Mouse (Mus musculus) frontal cortex, postnatal 14 days (tissue): ENCODE results near the gene Fam167b.

Experiments used
- DNase-seq, 2 experiments: peaks; one replicate each; pipeline ENCODE4 v3.0.0; 2022; ENCODE audit warnings: low spot score in 2 of 2

Fam167b gene

DNA sequence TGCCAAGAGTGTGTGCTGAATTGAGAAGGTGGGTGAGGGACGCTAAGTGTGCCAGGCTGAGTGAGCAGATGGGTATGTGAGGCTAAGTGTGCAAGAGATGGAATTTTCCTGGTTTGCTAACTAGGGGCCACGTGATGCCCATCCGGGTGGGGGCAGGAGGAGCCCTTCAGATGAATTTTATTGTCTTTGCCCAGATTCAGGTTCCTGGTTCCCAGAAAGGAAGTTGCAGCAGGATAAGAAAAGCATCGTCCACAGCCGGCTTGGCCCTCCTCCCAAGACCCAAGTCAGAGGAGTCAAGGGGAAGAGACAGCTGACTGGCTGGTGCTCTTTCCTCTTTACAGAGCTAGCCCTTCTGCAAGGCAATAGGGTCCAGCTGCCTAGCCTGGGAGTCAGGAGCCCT, at the start of gene Fam167b:
Fam167b (minus strand) TSS at position 84 of the 400 bp plus-strand sequence.
- DNase-seq: no peak

DNA sequence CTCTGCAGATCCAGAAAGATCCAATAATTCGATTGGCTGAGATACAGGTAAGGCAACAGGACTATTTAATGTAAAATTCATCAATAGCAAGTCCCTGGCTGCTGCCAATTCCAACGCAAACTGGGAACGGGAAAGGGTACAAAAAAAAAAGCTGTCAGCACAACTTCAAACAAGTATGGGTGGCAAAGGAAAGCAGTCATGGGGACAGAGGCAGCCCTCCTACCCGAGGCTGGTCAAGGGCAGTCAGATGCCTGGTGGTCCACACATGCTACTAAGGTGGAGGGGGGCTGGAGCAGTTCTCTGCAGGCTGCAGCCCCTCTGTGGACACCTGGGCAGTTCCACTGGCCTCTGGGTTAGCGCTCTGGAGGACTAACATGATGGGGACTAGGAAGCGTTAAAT, 47.7 kb upstream of the Fam167b start:
- no peak for DNase-seq

DNA sequence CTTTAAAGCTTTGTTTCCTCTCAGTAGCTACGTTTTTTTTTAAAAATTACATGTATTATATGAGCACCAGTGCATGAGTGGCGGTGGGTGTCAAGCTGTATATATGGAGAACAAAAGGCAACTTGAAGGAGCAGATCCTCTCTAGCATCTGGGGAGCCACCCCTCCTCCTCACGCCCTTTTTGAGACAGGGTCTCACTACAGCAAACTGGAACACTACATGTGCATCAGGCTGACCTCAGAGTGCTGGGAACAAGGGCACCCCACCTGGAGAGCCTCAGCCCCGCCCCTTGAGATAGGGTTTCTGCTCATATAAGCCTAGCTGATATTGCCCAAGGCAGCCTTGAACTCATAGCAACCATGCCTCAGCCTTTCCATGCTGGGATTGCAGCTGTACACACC, 47.1 kb upstream of the Fam167b start:
- DNase-seq: no peak

- peak in 1 of 2 experiments; percentile 59 for DNase-seq
Observed at GRCm38 (mm10) chr4:129625029-129625370, 46.7 kb upstream of the Fam167b start.

DNA sequence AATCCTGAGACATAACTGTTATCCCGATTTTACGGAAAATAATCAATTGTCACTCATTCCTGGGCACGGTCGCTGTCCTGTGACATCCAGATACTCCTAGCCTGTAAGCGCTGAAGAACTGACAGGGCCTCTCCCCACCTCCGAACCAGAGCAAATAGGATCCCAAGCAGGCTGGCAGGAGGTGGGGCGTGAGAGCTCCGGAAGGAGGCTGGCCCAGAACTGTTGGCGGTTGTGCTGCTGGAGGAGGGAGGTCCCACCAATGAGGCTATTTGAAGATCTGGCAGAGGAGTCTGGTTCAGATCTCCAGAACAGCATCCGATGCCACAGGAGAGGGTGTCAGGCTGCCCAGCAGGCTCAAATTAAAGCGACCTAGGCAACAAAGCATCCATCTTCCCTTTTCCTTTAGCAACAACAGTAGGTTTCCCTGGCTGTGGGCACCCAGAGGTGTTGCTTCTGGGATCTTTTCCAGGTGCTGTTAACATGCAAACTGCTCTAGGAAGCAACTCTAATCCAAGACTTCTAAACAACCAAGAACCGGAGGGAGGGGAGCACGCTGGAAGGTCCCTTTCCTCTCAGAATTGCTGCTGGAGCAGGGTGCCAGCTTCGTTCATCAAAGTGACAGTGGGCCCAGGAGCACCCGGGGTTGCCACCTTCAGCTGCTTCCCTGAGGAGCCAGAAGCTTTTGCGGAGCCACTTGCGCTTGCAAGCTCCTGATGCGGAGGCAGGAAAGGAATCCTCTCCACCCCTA, 46.1 kb upstream of the Fam167b start:
- DNase-seq: peak; percentile 79 to 87

DNA sequence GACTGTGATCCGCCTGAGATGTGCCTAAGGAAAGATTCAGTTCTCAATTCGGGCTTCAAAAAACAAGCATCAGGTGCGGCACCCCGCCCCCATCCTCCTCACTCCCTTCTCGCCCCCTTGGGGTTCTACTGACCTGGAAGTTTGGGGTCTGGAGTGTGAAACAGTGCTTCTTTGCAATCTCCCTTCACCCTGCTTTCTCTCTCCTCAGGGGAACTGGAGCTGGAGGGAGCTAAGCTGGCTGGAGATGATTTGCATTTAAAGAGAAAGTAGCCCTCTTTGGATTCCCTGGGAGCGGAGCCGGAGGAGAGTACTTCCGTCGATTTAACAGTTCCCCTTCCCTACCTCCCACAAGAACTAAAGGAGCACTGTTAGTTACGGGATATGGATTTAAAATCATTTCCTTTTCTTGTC, 45.3 kb upstream of the Fam167b start, which contains the start of gene Ccdc28b:
Ccdc28b (minus strand) TSS at position 267 of the 411 bp plus-strand sequence.
- DNase-seq: peak in 1 of 2 experiments; percentile 60

- DNase-seq: no peak
Observed at GRCm38 (mm10) chr4:129622803-129623535, 44.6 kb upstream of the Fam167b start.

DNA sequence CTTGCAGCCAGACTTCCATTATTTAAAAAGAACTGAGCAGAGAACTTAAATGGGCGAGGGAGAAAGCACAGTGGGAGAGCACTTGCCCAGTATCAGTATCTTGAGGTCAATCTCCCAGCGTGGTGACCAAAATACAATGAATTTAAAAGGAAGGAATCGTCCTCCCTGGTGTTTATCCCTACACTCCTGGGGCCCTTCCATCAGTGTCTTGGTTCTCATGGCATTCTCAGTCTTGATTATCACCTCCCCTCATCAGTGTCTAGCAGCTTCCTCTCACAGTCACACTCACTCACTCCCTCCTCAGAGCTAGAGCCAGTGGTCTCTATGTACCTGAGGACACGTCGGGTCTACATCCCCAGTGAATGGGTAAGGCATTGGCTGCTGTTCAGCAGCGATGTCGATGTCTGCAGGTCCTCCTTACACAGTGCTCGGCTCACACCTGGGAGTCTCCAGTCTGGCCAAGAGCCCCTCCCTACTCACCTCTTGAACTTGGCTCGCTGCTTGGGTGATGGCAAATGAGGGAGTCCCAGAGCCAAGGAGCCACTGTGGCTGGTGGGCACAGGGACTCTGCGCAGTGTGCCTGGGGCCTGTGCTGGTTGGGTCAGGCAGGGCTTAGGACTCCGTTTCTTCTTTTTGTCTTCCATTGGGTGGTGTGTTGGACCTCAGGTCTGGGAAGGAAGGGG, 43.9 kb upstream of the Fam167b start:
- DNase-seq: no peak

GRCm38 (mm10) chr4:129621283-129621841, 43.0 kb upstream of the Fam167b start:
- no peak for DNase-seq

- DNase-seq: no peak
Observed at GRCm38 (mm10) chr4:129620419-129621282, 42.3 kb upstream of the Fam167b start.

DNA sequence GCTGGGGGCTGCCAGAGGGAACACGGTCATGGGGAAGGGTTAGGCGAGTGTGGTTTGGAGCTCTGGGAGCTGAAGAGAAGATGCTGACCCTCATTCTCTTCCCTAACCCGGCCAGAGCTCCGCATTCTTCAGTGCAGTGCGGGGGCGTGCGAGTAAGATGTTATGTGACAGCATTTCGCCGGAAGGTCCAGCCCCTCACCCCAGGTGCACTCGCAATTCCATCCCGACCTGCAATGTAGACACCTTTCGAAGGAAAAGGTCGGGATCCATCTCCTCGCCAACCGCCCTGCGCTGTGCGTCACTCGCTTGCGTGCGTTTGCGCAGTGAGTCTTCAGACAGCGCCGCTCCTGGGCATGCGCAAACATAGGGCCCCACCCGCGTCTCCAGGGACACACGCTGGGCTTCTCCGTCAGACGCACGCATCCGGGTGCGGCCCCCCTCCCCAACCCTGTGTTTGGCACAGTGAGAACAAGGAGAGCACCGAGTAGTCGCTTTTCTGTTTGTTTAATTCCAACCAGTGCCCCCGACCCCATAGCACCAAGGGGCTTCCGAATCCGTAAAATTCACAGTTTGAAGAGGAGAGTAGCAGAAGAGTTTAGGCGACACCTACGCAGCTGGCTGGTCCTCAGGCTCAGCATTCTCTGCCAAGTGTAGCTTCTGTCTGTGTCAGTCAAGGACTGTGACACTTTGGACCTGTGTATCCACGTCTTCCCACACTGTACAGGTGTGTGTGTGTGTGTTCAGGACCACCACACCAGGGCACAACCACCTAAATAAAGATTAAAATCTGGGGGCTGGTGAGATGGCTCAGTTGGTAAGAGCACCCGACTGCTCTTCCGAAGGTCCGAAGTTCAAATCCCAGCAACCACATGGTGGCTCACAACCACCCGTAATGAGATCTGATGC, 40.7 kb upstream of the Fam167b start, which contains the start of gene Iqcc:
Iqcc (minus strand) TSS at position 314 of the 906 bp plus-strand sequence.
- DNase-seq: peak; percentile 94 to 95

DNA sequence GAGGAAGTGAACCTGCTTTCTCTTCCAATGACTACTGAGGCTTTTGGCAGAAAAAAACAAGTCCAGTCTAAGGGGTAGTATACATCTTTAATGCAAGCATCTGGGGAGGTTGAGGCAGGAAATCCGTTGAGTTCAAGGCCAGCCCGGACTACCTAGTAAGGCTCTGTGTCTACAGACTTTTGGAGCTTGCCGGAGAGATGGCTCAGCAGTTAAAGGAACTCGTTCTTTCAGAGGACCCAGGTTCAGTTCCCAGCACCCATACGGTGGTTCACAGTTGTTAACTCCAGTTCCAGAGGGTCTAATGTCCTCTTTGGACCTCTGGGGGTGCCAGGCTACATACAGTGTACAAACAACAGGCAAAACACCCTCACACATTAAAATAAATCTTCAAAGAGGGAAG, 39.7 kb upstream of the Fam167b start:
- DNase-seq: no peak

- DNase-seq: no peak
Observed at GRCm38 (mm10) chr4:129617121-129617641, 38.8 kb upstream of the Fam167b start.

- DNase-seq: no peak
Observed at GRCm38 (mm10) chr4:129616631-129617030, 38.3 kb upstream of the Fam167b start.

DNA sequence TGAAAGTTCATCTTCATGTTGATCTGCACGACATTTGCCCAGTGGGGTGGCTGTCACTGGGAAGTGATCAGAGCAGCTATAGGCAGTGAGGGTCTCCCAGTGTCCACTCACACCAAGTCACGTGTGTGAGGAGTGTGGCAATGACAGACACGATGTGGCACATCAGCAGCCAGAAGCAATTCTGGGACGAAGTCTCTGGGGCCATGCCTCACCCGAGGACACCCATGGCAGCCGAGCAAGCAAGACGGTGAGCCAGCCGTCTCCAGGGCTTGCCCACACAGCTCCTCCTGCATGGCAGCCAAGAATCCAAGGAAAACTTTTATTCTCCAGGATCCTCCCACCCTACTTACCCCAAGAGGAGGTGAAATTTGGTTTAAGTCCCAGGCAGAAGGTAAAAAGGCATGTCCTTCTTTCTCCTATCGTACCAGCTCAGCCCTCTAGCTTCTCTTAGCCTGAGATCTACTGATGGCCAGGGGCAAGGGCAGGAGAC, 37.5 kb upstream of the Fam167b start:
- no peak for DNase-seq

DNA sequence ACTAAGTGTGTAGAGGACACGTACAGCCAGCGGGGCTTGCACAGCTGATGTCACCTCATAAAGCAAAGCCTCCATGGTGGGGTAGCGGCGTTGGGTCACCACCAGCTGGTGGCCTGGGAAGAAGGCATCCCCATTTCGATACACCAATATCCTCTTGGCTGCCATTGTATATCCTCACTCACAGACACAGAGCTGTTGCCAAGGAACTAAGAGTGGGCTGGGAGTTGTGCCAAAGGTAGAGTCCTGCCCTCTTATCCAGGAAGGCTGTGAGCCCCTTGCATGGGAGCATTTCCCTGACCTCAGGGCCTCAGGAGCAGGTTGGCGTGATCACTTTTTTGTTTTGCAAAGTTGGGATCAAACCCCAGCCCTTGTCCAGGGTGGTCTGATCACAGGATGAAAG, 35.7 kb upstream of the Fam167b start, which contains the start of gene Dcdc2b:
Dcdc2b (minus strand) TSS at position 165 of the 400 bp plus-strand sequence.
- DNase-seq: no peak

- no peak for DNase-seq
Observed at GRCm38 (mm10) chr4:129610472-129610871, 32.1 kb upstream of the Fam167b start.

DNA sequence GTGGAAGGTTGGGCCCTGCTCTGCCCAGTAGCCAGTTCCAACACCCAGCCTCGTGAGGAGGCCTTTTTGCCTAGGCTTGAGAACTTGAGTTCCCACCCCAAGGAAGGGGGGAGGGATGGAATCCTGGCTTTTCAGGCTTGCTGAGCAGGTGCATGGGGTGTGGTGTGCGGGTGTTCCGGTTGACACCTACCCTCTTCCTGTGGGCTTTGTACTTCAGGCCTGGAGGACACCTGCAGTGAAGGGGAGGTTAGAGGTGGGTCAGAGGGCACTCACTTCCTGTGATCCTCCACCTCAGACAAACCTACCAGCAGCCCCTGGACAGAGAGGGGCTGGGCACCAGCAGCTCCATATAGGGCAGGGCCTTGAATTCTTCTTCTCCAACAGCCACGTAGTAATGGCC, 31.7 kb upstream of the Fam167b start:
- DNase-seq: no peak

DNA sequence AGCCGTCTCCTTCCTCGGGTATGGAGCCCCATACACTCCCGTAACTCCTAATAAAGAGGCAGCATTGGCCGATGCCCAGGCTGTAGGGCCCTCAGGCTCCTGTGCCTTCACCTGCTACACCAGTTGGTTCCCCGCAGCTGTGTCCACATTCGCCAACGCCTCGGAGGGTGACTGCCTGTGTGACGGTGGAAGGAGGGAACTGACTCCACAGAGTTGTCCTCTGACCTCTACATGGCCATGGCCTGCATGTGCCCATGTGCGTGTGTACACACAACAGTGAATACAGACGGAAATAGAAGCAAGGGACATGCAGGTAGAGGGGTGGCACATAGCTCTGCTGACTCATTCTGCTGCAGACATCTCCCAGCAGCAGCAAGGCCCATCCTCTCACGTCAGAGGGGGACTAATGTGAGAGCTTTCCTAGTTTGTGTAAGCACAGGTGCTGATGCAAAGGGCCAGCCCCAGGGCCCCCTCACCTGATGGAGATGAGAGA, 30.8 kb upstream of the Fam167b start:
- no peak for DNase-seq
